Mouse (Mus musculus): ENCODE measurements at regions not wholly inside any gene's neighbourhood (a gene's known extent, or its start where the extent isn't known, plus 50 kb on each side); places are given as distances from the start of the nearest gene placed in this dataset.

GRCm38 (mm10) chr2:67180962-67181361 lies 232.6 kb upstream of the Gm21830 start:
- Histone ChIP-seq H3K9me3 (ENCODE audit: low read length) (no peaks in the 10 kb centered on the region), H3K27me3 (ENCODE audit: insufficient read depth, low read length) (no peaks in the 10 kb centered on the region), H3K36me3 (ENCODE audit: insufficient read depth, low read length) (no peaks in the 10 kb centered on the region), H3K4me3 (ENCODE audit: low read length) (no peak overlapping the region), H3K27ac (ENCODE audit: low read length) (no peak overlapping the region), H3K9ac (replicated peaks; ENCODE audit: low read length) (no peak overlapping the region), H3K4me2 (replicated peaks; ENCODE audit: low read depth, low read length) (no peak overlapping the region), H3K4me1 (ENCODE audit: insufficient read depth, low read length) (no peaks in the 10 kb centered on the region)
- 59% methylated on average over 3 of the region's 3 CpGs for WGBS
- peak; percentile 91; the same call in 1 of the 2 replicates for ATAC-seq (ENCODE audit: low FRiP score, low TSS enrichment)

GRCm38 (mm10) chr2:67221061-67221802 lies 192.3 kb upstream of the Gm21830 start:
- no peaks in the 10 kb centered on the region for H3K27me3 ChIP-seq (ENCODE audit: insufficient read depth, low read length)
- H3K9me3 ChIP-seq (ENCODE audit: low read length) = no peaks in the 10 kb centered on the region
- H3K4me1 ChIP-seq (ENCODE audit: insufficient read depth, low read length) = no peaks in the 10 kb centered on the region
- no peak overlapping the region for H3K4me3 ChIP-seq (ENCODE audit: low read length)
- no peak overlapping the region for H3K4me2 ChIP-seq (replicated peaks; ENCODE audit: low read depth, low read length)
- WGBS = 80% methylated on average over 2 of the region's 2 CpGs
- no peak for ATAC-seq (ENCODE audit: low FRiP score, low TSS enrichment)
- H3K27ac ChIP-seq (ENCODE audit: low read length) = no peak overlapping the region
- no peaks in the 10 kb centered on the region for H3K36me3 ChIP-seq (ENCODE audit: insufficient read depth, low read length)
- H3K9ac ChIP-seq (replicated peaks; ENCODE audit: low read length) = no peak overlapping the region

GRCm38 (mm10) chr2:67226299-67226698 lies 187.2 kb upstream of the Gm21830 start:
- ATAC-seq (ENCODE audit: low FRiP score, low TSS enrichment) = no peak
- whole genome bisulfite sequencing = 86% methylated on average over 2 of the region's 2 CpGs
- H3K4me3 ChIP-seq (ENCODE audit: low read length) = no peak overlapping the region

GRCm38 (mm10) chr2:67257455-67257854 lies 156.1 kb upstream of the Gm21830 start:
- H3K27ac ChIP-seq (ENCODE audit: low read length) = no peak overlapping the region
- no peaks in the 10 kb centered on the region for H3K36me3 ChIP-seq (ENCODE audit: insufficient read depth, low read length)
- no peak overlapping the region for H3K9ac ChIP-seq (replicated peaks; ENCODE audit: low read length)
- WGBS = 44% methylated on average over 1 of the region's 1 CpGs
- no peaks in the 10 kb centered on the region for H3K27me3 ChIP-seq (ENCODE audit: insufficient read depth, low read length)
- H3K4me1 ChIP-seq (ENCODE audit: insufficient read depth, low read length) = no peaks in the 10 kb centered on the region
- no peaks in the 10 kb centered on the region for H3K9me3 ChIP-seq (ENCODE audit: low read length)
- ATAC-seq (ENCODE audit: low FRiP score, low TSS enrichment) = no peak
- H3K4me2 ChIP-seq (replicated peaks; ENCODE audit: low read depth, low read length) = no peak overlapping the region
- no peak overlapping the region for H3K4me3 ChIP-seq (ENCODE audit: low read length)

More at GRCm38 (mm10) chr2:67226299-67226698, 187.2 kb upstream of the Gm21830 start:
- Histone ChIP-seq H3K27me3 (ENCODE audit: insufficient read depth, low read length) (no peaks in the 10 kb centered on the region), H3K9ac (replicated peaks; ENCODE audit: low read length) (no peak overlapping the region), H3K9me3 (ENCODE audit: low read length) (no peaks in the 10 kb centered on the region), H3K36me3 (ENCODE audit: insufficient read depth, low read length) (no peaks in the 10 kb centered on the region), H3K4me1 (ENCODE audit: insufficient read depth, low read length) (no peaks in the 10 kb centered on the region), H3K27ac (ENCODE audit: low read length) (no peak overlapping the region), H3K4me2 (replicated peaks; ENCODE audit: low read depth, low read length) (no peak overlapping the region)

All from kidney, embryonic 16.5 days (tissue).